Mouse (Mus musculus) thymus, postnatal 4 days (tissue): ENCODE data around the gene Pigf.

Experiments
- DNase-seq: peaks from one replicate; pipeline ENCODE4 v3.0.0; 2021

The Pigf gene

GRCm38 (mm10) chr17:87024491-87025242 lies 539 bp downstream of the Pigf start:
- no peak for DNase-seq

- no peak for DNase-seq
Measured at GRCm38 (mm10) chr17:87019692-87020091, 5.5 kb downstream of the Pigf start.

- DNase-seq, result no peak
Measured at GRCm38 (mm10) chr17:87011301-87012019, 13.7 kb downstream of the Pigf start.

GRCm38 (mm10) chr17:87008950-87009349 lies 16.3 kb downstream of the Pigf start:
- DNase-seq, result no peak

GRCm38 (mm10) chr17:86997323-86997722 lies 27.9 kb downstream of the Pigf start:
- DNase-seq, result no peak

- DNase-seq, result no peak
Measured at GRCm38 (mm10) chr17:86991306-86991705, 33.9 kb downstream of the Pigf start.

GRCm38 (mm10) chr17:86988601-86989184 lies 36.5 kb downstream of the Pigf start:
- peak; percentile 57 for DNase-seq

GRCm38 (mm10) chr17:86988161-86988560 lies 37.0 kb downstream of the Pigf start:
- peak; percentile 54 for DNase-seq

GRCm38 (mm10) chr17:86986449-86987138 lies 38.6 kb downstream of the Pigf start:
- DNase-seq, result no peak

GRCm38 (mm10) chr17:86982497-86982896 lies 42.7 kb downstream of the Pigf start:
- no peak for DNase-seq

- DNase-seq, result no peak
Measured at GRCm38 (mm10) chr17:86981701-86982100, 43.5 kb downstream of the Pigf start.

- DNase-seq, result no peak
Measured at GRCm38 (mm10) chr17:86981205-86981604, 44.0 kb downstream of the Pigf start.

- no peak for DNase-seq
Measured at GRCm38 (mm10) chr17:86978496-86978895, 46.7 kb downstream of the Pigf start.

- DNase-seq, result peak; percentile 46
Measured at GRCm38 (mm10) chr17:86976387-86976786, 48.8 kb downstream of the Pigf start.

GRCm38 (mm10) chr17:86973097-86973496 lies 52.1 kb downstream of the Pigf start:
- DNase-seq, result no peak

GRCm38 (mm10) chr17:86971860-86972259 lies 53.3 kb downstream of the Pigf start:
- DNase-seq, result no peak

- DNase-seq, result peak; percentile 50
Measured at GRCm38 (mm10) chr17:86971036-86971435, 54.2 kb downstream of the Pigf start.

GRCm38 (mm10) chr17:86970026-86970750 lies 55.0 kb downstream of the Pigf start:
- peak; percentile 51 for DNase-seq

- DNase-seq, result peak; percentile 65
Measured at GRCm38 (mm10) chr17:86969582-86969981, 55.6 kb downstream of the Pigf start.

GRCm38 (mm10) chr17:86968581-86968980 lies 56.6 kb downstream of the Pigf start:
- peak; percentile 40 for DNase-seq

GRCm38 (mm10) chr17:86967536-86968525 lies 57.4 kb downstream of the Pigf start:
- DNase-seq, result peak; percentile 65
